Mouse (Mus musculus) lung, postnatal 4 days (tissue): ENCODE results near the gene Gm4779.
"Not testable (repeated sequence)": the region's sequence is repeated elsewhere in the genome, so short reads cannot be mapped to it uniquely, and the experiment has no call there.

ENCODE experiments used
- DNase-seq, 2 experiments: peaks; one replicate each; pipeline ENCODE4 v3.0.0; 2021

Gene Gm4779

GRCm38 (mm10) chrX:101794342-101794741 is at the start of gene Gm4779, which contains the start of gene 8030474K03Rik:
Gene Gm4779, minus strand, starts transcription at chrX:101794423.
Gene 8030474K03Rik, plus strand, starts transcription at chrX:101794656.
- DNase-seq: no peak

- DNase-seq: not testable (repeated sequence)
Observed at GRCm38 (mm10) chrX:101819980-101820379, 25.8 kb upstream of the Gm4779 start.

- DNase-seq: peak in 1 of 2 experiments; percentile 9
Observed at GRCm38 (mm10) chrX:101819163-101819562, 24.9 kb upstream of the Gm4779 start.

GRCm38 (mm10) chrX:101811750-101812149 is 17.5 kb upstream of the Gm4779 start:
- no peak for DNase-seq

GRCm38 (mm10) chrX:101805512-101805911 is 11.3 kb upstream of the Gm4779 start:
- DNase-seq: no peak

- peak; percentile 22 to 50 for DNase-seq
Observed at GRCm38 (mm10) chrX:101791551-101791950, 2.7 kb downstream of the Gm4779 start.

- peak; percentile 20 to 66 for DNase-seq
Observed at GRCm38 (mm10) chrX:101772035-101772434, 22.2 kb downstream of the Gm4779 start.

GRCm38 (mm10) chrX:101770307-101770706 is 23.9 kb downstream of the Gm4779 start:
- DNase-seq: no peak

GRCm38 (mm10) chrX:101769478-101769877 is 24.7 kb downstream of the Gm4779 start:
- no peak for DNase-seq

- DNase-seq: no peak
Observed at GRCm38 (mm10) chrX:101767280-101767679, 26.9 kb downstream of the Gm4779 start.

GRCm38 (mm10) chrX:101765111-101765510 is 29.1 kb downstream of the Gm4779 start:
- no peak for DNase-seq

- DNase-seq: no peak
Observed at GRCm38 (mm10) chrX:101764621-101765020, 29.6 kb downstream of the Gm4779 start.

- DNase-seq: peak; percentile 23
Observed at GRCm38 (mm10) chrX:101754478-101754877, 39.7 kb downstream of the Gm4779 start.

GRCm38 (mm10) chrX:101750144-101750543 is 44.1 kb downstream of the Gm4779 start:
- no peak for DNase-seq

GRCm38 (mm10) chrX:101741064-101741433 is 53.2 kb downstream of the Gm4779 start:
- DNase-seq: no peak

GRCm38 (mm10) chrX:101740335-101741063 is 53.7 kb downstream of the Gm4779 start:
- no peak for DNase-seq
